Mouse (Mus musculus): ENCODE measurements around the gene Nup98. TPM values are rescaled to one million over a fixed set of nuclear protein-coding genes. Genes with fewer than 3 reads are reported as not detected.

The Nup98 gene
- polyA plus RNA-seq, 1 experiment from 2014 or later: 13.3 TPM

DNA sequence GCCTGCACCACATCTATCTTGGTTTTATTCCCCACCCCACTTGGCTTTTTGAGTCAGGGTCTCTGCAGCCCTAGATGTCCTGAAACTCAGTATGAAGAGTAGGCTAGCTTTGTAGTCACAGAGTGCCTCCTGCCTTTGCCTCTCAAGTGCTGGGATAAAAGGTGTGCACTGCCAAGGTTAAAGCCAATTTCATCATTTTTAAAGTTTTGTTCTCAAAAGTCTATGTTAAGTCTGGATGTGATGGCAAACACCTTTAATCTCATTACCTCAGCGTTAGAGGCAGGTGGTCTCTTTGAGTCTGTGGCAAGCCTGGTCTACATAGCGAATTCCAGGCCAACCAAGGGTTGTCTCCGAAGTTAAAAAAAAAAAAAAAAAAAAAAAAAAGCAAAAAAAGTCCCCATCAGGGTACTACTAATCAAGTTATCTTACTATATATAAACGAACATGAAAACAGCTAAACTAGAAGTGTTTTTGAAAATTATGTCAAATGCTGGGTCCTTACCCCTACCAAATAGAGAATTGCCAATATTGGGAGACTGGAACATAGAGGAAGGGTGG is 1.1 kb downstream of the Nup98 start:
- Histone ChIP-seq H3K9me3 (ENCODE audit: control insufficient read depth) (no peaks in the 10 kb centered on the region), H3K27ac (ENCODE audit: low read depth, low read length) (0 out of 2 replicates have a peak overlapping the region, but pooled peaks have one; percentile 93), H3K4me2 (replicated peaks; ENCODE audit: low read depth) (peak overlapping the region; percentile 71), H3K27me3 (replicated peaks; ENCODE audit: control insufficient read depth, insufficient read depth, low read length) (no peaks in the 10 kb centered on the region), H3K4me1 (replicated peaks; ENCODE audit: control insufficient read depth, insufficient read depth, low read length) (no peaks in the 10 kb centered on the region; the same call in 1 of the 2 replicates), H3K36me3 (ENCODE audit: control insufficient read depth, insufficient read depth) (no peaks in the 10 kb centered on the region), H3K9ac (ENCODE audit: low read depth, low read length) (peak overlapping the region; percentile 64; the same call in 1 of the 2 replicates), H3K4me3 (ENCODE audit: low read depth, low read length) (peak overlapping the region; percentile 61)
- 37% methylated on average over 4 of the region's 4 CpGs for WGBS
- no peak for ATAC-seq
- TF ChIP-seq CTCF (IDR thresholded peaks at IDR 0.05; ENCODE audit: low read depth): no peak

DNA sequence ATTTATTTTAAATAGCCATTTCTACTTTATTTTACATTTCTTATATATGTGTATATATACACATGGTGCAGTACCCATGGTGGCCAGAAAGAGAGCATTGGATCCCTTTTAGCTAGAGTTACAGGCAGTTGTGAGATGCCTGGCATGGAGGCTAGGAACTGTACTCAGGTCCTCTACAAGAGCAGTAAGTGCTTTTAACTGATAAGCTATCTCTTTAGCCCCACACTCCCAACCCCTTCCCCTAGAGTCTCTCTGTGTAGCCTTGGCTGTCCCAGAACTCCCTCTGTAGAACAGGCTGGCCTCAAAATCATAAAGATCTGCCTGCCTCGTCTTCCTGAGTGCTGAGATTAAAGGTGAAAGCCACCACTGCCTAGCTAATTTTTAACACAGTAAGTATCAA is 4.3 kb downstream of the Nup98 start:
- 0 out of 2 replicates have a peak, but pooled peaks have one; percentile 20 for TF ChIP-seq CTCF (IDR thresholded peaks at IDR 0.05; ENCODE audit: low read depth)
- H3K4me3 ChIP-seq (ENCODE audit: low read depth, low read length): no peak overlapping the region
- H3K9me3 ChIP-seq (ENCODE audit: control insufficient read depth): no peaks in the 10 kb centered on the region
- no peak overlapping the region for H3K9ac ChIP-seq (ENCODE audit: low read depth, low read length)
- no peaks in the 10 kb centered on the region; the same call in 1 of the 2 replicates for H3K4me1 ChIP-seq (replicated peaks; ENCODE audit: control insufficient read depth, insufficient read depth, low read length)
- no peak overlapping the region for H3K4me2 ChIP-seq (replicated peaks; ENCODE audit: low read depth)
- 37% methylated on average over 1 of the region's 1 CpGs for WGBS
- H3K27ac ChIP-seq (ENCODE audit: low read depth, low read length): no peak overlapping the region
- no peaks in the 10 kb centered on the region for H3K27me3 ChIP-seq (replicated peaks; ENCODE audit: control insufficient read depth, insufficient read depth, low read length)
- ATAC-seq: no peak
- no peaks in the 10 kb centered on the region for H3K36me3 ChIP-seq (ENCODE audit: control insufficient read depth, insufficient read depth)

DNA sequence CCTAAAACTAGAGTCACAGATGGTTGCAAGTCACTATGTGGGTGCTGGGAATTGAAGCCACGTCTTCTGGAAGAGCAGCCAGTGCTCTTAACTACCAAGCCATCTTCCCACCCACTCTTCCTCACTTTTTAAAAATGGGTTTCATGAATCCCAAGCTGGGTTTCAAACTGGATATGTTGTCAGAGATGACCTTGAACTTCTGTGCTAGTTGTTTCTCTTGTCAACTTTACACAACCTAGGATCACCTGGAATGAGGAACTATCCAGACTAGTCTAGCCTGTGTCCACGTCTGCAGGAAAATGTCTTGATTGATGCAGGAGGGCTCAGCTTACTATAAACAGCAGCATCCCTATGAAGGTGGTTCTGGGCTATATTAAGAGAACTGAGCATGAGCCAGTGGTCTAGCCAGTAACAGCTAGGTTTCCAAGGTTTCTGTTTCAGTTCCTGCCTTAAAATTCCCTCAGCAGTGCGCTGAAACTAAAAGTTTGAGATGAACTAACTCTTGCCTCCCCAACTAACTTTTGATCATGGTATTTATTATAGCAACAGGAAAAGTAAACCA is 5.6 kb downstream of the Nup98 start:
- no peak overlapping the region for H3K4me3 ChIP-seq (ENCODE audit: low read depth, low read length)
- H3K27me3 ChIP-seq (replicated peaks; ENCODE audit: control insufficient read depth, insufficient read depth, low read length): no peaks in the 10 kb centered on the region
- no peaks in the 10 kb centered on the region for H3K36me3 ChIP-seq (ENCODE audit: control insufficient read depth, insufficient read depth)
- H3K27ac ChIP-seq (ENCODE audit: low read depth, low read length): no peak overlapping the region
- no peak overlapping the region for H3K4me2 ChIP-seq (replicated peaks; ENCODE audit: low read depth)
- no peak for ATAC-seq
- H3K9me3 ChIP-seq (ENCODE audit: control insufficient read depth): no peaks in the 10 kb centered on the region
- no peaks in the 10 kb centered on the region; the same call in 1 of the 2 replicates for H3K4me1 ChIP-seq (replicated peaks; ENCODE audit: control insufficient read depth, insufficient read depth, low read length)
- no peak for TF ChIP-seq CTCF (IDR thresholded peaks at IDR 0.05; ENCODE audit: low read depth)
- 73% methylated on average over 3 of the region's 3 CpGs for WGBS
- no peak overlapping the region for H3K9ac ChIP-seq (ENCODE audit: low read depth, low read length)

DNA sequence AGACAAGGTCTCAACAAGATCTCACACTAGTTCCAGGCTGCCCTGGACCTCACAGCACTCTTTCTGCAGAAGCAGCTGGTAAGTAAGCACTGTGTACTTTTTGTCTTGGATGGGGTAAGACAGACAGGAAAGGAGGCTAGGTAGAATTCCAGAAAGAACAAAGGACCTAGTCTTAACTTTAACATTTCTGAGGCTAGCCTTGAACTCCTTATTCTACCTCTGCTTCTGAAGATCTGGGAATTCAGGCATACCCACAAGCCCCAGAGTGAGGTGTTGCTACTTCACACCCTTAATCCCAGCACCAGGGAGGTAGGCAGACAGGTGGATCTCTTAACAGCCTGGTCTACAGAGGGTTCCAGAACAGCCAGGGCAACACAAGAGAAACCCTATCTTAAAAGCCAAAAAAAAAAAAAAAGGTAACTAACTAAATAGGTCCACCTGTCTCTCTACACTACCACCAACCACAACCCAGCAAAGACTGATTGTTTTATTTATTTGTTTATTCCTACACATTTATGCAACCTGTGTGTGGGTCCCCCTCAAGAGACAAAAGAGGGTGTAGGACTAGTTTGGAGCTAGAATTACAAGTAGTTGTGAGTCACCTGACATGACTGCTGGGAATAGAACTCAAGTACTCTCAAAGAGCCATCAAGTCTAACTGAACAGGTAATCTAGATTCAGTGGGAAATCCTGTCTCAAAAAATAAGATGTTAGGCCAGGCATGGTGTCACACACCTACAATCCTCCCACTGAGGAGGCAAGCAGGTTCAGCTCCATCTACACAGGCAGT is 8.8 kb downstream of the Nup98 start:
- Histone ChIP-seq H3K36me3 (ENCODE audit: control insufficient read depth, insufficient read depth) (no peaks in the 10 kb centered on the region), H3K9ac (ENCODE audit: low read depth, low read length) (no peak overlapping the region), H3K4me1 (replicated peaks; ENCODE audit: control insufficient read depth, insufficient read depth, low read length) (no peaks in the 10 kb centered on the region; the same call in 1 of the 2 replicates), H3K4me3 (ENCODE audit: low read depth, low read length) (no peak overlapping the region), H3K27ac (ENCODE audit: low read depth, low read length) (no peak overlapping the region), H3K4me2 (replicated peaks; ENCODE audit: low read depth) (no peak overlapping the region), H3K27me3 (replicated peaks; ENCODE audit: control insufficient read depth, insufficient read depth, low read length) (no peaks in the 10 kb centered on the region), H3K9me3 (ENCODE audit: control insufficient read depth) (no peaks in the 10 kb centered on the region)
- no peak for TF ChIP-seq CTCF (IDR thresholded peaks at IDR 0.05; ENCODE audit: low read depth)
- ATAC-seq: no peak

DNA sequence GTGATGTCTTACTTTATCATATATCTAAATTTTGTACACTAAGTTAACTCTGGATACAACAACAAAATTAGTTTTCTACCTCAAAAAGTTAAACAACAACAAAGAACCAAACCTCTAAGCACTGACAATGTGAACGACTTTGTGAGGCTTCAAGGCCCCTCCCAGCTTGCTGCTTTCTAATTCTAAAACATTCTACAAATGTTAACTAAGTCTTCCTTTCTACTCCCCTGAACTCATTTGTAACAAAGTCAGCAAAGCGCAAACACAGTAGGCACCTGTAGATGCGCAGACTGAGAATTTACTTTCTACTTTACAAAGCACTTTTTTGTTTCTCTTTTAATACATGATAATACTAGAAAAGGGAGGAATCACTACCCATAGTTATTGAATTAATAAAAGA is 9.4 kb downstream of the Nup98 start:
- H3K9ac ChIP-seq (ENCODE audit: low read depth, low read length): no peak overlapping the region
- no peaks in the 10 kb centered on the region for H3K4me1 ChIP-seq (replicated peaks; ENCODE audit: control insufficient read depth, insufficient read depth, low read length)
- H3K36me3 ChIP-seq (ENCODE audit: control insufficient read depth, insufficient read depth): no peaks in the 10 kb centered on the region
- WGBS: 76% methylated on average over 3 of the region's 3 CpGs
- ATAC-seq: no peak
- no peak overlapping the region for H3K4me3 ChIP-seq (ENCODE audit: low read depth, low read length)
- H3K27me3 ChIP-seq (replicated peaks; ENCODE audit: control insufficient read depth, insufficient read depth, low read length): no peaks in the 10 kb centered on the region
- no peak for TF ChIP-seq CTCF (IDR thresholded peaks at IDR 0.05; ENCODE audit: low read depth)
- H3K4me2 ChIP-seq (replicated peaks; ENCODE audit: low read depth): no peak overlapping the region
- H3K27ac ChIP-seq (ENCODE audit: low read depth, low read length): no peak overlapping the region
- no peaks in the 10 kb centered on the region for H3K9me3 ChIP-seq (ENCODE audit: control insufficient read depth)

DNA sequence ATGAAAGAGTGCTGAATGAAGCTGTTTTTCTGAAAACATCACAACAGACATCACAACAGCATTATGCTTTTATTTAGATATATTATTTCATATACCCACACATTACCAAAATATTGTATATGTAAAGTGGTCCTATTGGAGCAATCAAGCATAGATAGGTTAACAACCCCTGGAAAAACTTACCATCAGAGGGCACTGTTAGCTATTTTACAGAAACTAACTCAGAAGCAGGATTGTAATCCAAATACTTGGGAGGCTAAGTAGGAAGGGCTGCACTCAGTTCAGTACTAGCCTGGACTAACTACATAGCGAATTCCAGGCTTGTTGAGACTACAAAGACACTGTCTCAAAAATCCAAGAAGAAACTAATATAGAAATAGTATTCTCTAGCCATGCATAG is 17.6 kb downstream of the Nup98 start:
- peak; percentile 51 for TF ChIP-seq CTCF (IDR thresholded peaks at IDR 0.05; ENCODE audit: low read depth)
- WGBS: 88% methylated on average over 1 of the region's 1 CpGs
- no peak for ATAC-seq
- H3K27me3 ChIP-seq (replicated peaks; ENCODE audit: control insufficient read depth, insufficient read depth, low read length): no peaks in the 10 kb centered on the region
- no peaks in the 10 kb centered on the region for H3K9me3 ChIP-seq (ENCODE audit: control insufficient read depth)
- no peak overlapping the region for H3K9ac ChIP-seq (ENCODE audit: low read depth, low read length)
- H3K4me2 ChIP-seq (replicated peaks; ENCODE audit: low read depth): no peak overlapping the region
- no peaks in the 10 kb centered on the region for H3K4me1 ChIP-seq (replicated peaks; ENCODE audit: control insufficient read depth, insufficient read depth, low read length)
- no peak overlapping the region for H3K4me3 ChIP-seq (ENCODE audit: low read depth, low read length)
- H3K36me3 ChIP-seq (ENCODE audit: control insufficient read depth, insufficient read depth): peaks cover 52% of the 10 kb centered on the region
- H3K27ac ChIP-seq (ENCODE audit: low read depth, low read length): no peak overlapping the region

Data from intestine, postnatal 0 days (tissue).